Mouse (Mus musculus) heart, adult 18-20 months (tissue): Measurements from ENCODE around the gene Tspan7. TPM values are rescaled to one million over a fixed set of nuclear protein-coding genes. Genes with fewer than 3 reads are reported as not detected.

ENCODE experiments used
- DNase-seq, 2 experiments: peaks; one replicate each; pipeline ENCODE4 v3.0.0; 2021 to 2022; ENCODE audit warnings: mixed read lengths in 1 of 2
- long read RNA-seq, 2 experiments: library from polyadenylated mRNA; stranded (forward); transcript quantifications; one replicate each; pipeline ENCODE4 v2.0.0; 2021
- total RNA-seq, 2 experiments: library from RNA; stranded (reverse); gene quantifications; 2 replicates each; pipeline ENCODE4 v1.2.3; 2021

Gene Tspan7
- 100 to 1,000 TPM; 126 to 137 TPM for total RNA-seq
- long read RNA-seq, experiment 1, transcript Tspan7-201 (8 exons, 1,733 nt), result major isoform, 86 of 103 reads
- long read RNA-seq, experiment 1, partial matches to known transcripts, result 14 of 103 reads
- long read RNA-seq, experiment 1, other reads (novel, unspliced or antisense), result 3 of 103 reads
- long read RNA-seq, experiment 2, transcript Tspan7-201 (8 exons, 1,733 nt), result major isoform, 37 of 46 reads
- long read RNA-seq, experiment 2, partial matches to known transcripts, result 3 of 46 reads
- long read RNA-seq, experiment 2, other reads (novel, unspliced or antisense), result 6 of 46 reads

DNA sequence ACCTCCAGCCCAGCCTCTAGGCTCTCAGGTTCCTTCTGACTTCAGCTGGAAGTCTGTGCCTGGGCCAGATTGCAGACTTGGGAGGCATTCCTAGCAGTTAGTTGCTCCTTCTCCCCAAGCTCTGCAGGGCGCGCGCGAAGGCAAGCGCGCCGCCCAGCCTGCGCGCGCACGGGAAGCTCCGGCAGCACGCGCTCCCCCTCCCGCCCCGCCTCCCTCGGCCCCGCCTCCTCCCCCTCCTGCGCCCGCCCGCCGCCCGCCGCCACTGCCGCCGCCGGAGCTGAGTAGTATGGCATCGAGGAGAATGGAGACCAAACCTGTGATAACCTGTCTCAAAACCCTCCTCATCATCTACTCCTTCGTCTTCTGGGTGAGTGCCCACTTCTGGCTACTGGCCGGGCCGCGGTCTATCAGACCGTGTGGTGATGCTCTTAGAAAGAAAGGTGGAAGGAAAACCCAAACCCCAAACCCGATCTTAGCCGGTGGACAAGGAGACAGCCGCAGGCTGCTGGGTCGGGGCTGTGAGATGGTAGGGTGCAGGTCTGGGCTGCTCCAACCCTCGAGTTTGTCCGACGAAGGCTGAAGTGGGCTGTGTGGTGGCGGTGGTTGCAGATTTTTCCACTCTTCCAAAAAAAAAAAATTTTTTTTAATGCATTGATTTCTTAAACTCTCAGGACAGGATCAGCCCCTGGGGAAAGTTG lies at the start of gene Tspan7:
Tspan7 (plus strand) TSS at position 287 of the 698 bp plus-strand sequence.
- DNase-seq, result peak; percentile 52 to 57

DNA sequence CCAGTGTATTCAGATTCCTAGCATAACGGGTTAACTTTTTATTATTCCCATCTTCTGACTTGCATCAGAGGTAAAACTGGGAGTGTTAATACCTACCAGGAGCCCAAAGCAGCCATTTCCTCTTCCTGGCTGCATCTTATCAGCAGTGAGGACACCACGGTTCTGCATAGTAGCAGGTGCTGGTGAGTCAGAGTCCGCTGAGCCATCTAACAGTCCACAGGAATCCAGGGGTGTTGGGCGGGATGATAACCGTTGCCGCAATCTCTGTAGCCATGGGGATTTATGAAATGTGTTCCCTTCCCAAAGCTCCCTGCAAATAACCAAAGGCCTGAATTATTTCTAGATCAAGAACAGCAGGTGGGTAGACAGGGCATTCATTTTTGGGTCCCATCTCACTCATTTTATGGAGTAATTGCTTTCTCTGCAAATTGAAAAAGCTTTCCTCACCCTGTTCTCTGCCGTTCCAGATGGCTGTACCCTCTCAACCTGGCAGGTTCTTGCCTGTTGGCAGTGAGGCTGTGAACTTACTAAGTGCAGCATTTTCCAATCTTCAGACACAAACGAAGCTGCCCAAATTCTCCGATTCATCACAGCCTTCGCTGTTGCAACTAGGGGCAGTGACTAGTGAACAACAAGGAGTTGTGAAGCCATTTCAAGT lies 35.5 kb upstream of the Tspan7 start:
- DNase-seq, result no peak

DNA sequence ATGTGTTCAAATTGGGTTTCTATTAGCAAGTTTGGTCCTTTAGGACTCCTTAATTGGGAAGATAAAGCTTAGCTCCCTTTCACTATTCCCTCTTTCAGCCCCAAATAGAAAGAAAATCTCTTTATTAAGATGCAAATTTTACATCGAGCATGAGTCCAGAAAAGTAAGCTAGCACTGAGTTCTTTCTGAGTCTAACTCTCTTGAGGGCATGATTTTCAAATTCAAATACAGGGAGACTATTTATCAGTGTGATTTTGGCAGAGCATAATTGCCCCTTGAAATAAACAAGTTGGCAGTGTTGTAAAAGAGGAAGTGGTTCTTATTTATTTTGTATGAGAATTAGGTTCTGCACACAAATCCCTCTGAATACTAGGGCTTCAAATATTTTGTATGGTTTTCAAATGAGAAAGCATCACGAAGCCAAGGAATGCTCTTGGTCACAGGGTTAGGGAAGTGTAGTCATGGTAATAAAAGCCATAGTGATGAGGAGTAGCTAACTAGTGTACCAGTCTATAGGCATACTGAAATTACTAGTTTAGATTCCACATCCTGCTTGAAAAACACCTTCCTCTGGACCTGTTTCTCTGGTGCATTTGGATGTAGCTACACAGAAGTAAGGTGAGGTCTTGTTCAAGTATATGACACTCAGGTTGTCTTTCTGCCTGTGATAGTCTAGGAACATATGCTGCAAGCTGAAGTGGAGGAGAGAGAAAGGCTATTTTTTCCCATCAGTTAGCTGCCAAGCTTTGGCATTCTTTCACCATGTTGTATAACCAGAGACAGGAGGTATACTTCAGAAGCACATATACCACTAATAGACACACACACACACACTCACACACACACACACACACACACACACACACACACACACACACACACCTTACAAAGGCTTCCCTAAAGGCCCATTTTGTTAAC lies 34.6 kb upstream of the Tspan7 start:
- DNase-seq, result peak; percentile 1 to 8

DNA sequence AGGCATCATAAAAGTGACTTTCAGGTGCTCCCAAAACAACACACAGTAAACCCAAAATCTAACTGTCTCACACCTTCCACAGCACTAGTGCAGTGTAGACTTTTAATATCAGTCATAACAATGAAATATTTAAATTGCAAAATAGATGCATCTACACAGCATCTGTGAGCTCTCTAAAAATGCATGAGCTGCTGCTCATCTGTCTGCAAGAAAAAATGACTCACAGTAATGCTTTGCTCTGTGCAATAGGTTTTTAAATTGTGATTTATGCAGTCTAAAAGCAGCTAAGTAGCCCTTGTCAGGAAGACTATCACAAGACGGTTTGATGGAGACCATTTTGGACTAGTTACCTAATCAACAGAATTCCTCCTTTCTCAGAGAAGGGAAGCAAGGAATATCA lies 31.2 kb upstream of the Tspan7 start:
- DNase-seq, result no peak

DNA sequence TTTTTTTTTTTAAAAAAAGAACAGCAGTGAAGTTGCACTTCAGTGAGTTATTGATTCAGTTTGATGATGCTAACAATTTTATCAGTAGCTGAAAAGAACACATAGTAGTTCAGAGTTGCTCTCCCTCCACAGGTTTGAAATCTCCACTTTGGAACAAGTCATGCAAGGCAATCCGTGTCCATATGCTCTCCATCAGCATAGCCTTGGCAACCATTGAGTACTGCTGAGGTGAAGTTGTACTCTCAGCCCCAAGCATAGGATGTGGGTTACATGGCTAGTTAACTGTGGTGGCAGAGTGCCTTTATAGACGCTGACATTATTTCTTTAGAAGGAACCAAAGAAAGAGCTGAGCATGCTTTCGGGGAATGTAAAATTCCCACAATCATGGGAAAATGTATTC lies 27.7 kb upstream of the Tspan7 start:
- DNase-seq, result no peak

DNA sequence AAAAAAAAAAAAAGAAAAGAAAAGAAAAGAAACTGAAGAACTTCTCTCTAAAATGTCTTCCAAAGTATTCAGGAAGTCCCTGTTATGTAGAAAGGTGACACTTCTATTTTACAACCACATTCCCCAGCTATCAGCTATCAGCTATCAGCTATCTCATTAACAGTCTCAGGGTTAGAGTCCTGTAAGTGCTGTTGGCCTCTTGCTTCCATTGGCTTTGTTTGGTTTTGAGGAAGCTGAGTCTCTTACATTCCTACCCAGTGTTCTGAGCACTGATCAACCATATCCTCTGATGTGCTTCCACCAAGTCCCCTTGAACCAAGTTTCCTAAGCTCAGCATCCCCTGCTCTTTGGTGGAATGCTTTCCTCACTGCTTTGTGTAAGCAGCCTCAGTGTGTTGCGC lies 7.9 kb upstream of the Tspan7 start:
- DNase-seq, result no peak

DNA sequence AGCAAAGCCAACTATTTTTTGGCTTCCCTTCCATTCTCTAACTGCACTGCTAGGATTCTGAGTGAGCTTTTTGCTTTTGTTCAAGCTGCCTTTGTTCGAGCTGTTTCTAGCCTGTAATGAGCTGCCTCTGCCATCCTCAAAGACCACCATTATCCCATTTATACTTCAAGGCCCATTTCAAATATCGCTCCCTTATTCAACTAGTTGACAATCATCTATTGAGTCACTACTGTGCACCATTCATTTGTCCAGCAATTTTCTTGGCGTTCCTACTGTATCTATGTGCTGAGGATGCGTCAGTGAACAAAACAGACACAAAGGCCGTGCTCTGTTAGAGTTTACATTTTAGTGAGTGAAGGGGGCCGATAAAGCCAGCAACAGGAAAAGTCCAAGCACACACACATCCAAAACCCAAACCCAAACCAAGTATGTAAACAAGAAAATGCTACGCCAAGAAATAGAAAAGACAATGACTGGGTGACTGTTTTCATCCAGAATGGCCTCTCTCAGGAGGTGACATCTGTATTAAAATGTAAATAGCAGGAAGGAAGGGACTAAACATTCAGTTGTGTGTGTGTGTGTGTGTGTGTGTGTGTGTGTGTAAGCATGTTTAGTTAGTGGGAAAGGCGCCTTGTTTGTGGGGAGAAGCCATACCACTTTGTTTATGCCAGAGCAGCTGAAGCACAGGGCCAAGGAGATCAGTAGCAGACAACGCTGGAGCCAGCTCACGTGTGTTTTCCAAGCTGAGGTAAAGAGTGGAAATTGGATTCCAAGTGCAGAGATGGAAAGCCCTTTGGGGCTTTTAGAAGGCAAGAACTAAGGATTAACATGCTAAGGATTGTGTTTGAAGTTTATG lies 5.7 kb upstream of the Tspan7 start:
- DNase-seq, result no peak

DNA sequence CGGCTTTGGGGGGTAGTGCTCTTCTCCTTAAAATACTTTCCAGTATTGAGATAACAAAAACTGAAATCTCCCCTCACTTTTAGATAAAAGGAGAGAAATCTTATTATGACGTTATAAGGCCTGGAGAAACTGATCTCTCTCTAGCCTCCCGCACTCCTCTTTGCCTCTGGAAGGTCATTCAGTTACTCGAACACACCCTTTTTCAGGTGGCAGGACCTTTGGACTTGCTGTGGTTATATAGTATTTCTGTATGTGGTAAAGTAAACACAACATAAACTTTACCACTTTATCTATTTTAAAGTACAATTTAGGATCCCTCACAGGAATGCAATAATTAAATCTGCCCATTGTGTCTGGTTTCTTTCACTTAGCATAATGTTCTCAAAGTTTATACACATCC lies 5.0 kb upstream of the Tspan7 start:
- DNase-seq, result no peak

DNA sequence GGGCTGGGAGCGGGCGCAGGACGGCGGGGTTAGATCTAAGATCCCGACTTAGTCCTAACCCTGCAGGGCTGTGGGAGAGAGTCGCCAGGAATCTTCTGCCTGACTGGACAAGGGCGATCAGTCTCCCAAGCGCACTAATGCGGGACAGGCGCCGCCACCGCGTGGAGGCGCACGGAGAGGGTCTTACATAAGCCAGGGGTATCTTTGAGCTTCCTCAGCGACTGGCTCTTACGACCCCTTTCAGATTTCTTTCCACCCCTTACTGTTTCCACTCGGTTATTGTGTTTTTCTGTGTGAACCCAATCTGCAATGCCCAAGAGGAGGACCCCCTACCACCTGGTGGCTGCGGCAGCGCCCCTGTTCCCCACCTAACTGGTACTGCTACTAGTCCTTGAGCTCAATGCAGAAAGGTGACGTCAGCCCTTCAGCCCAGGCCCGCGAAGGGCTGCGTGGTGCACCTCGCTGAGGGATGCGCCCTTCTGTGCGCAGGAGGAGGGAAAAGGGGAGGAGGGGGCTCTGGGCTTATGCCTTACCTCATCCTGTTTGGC lies 780 bp downstream of the Tspan7 start:
- DNase-seq, result peak; percentile 33 to 44

DNA sequence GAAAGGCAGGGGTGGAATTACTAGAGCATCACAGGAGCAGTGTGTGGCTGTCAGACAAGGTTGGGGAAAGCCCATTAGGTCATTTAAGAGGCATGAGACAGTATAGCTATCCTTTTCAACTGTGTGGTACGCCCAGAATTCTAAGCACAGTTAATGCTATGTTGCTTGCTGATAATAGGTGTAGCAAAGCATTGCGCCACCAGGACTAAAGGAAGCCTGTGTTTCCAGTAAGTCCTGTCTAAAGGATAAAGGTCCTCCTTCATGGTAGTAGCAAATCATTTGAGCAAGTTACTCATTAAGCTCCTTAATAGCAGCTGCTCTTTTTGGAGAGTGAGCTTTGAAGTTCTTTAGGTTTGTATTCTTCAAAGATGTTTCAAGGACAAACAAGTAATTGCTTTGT lies 13.6 kb downstream of the Tspan7 start:
- DNase-seq, result no peak

DNA sequence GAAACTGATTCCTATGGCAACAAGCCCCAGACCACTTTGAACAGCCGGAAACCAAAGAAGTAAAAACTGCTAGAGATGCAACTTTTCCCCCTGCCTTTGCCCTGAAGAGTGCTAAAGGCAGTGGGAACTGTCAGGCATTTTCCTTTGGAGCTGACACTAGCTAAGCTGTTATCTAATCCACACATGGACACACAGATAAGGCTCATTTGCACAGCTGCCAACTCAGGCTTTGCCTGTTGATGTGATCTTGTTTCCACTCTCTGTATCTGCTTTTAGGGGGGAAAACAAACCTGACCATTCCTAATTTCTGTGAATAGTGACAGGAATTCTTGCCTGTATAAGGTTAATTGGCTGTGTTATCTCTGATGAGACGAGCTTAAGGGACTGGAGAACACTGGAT lies 17.7 kb downstream of the Tspan7 start:
- DNase-seq, result peak in 1 of 2 experiments; percentile 16

DNA sequence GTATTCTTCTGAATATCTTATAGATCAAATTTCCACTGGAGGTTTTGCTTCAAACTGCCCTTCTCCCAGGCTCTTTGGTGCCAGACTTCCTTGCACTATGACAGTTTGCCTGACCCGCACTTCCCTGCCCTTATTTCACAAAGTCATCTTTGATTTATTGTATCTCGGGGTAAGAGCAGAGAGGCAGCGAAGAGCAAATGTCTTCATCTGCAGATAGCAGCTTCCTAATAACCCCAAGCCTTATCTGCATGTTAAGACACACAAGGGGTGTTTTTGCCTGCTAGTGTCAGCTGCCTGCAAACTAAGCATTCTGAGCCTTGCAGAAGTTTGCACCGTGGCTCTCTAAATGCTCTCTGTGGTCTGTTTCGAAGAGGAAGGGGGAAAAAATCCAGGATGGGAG lies 29.5 kb downstream of the Tspan7 start:
- no peak for DNase-seq

DNA sequence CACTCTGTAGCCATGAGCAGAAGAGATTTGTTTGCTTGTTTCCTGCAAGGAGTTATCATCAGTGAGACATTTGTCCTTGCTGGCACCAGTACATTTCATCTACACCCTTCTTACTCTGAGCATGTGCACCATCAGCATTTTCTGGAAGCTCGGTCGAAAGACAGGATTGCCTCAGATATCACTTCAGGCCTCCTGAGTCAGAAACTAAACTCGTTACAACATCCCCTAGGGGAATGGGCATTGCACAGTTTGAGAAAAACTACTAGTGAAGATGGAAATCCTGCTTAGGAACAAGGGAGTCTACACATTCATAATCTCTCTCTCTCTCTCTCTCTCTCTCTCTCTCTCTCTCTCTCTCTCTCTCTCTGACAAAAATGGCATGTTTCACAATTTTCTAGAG lies 30.0 kb downstream of the Tspan7 start:
- no peak for DNase-seq

DNA sequence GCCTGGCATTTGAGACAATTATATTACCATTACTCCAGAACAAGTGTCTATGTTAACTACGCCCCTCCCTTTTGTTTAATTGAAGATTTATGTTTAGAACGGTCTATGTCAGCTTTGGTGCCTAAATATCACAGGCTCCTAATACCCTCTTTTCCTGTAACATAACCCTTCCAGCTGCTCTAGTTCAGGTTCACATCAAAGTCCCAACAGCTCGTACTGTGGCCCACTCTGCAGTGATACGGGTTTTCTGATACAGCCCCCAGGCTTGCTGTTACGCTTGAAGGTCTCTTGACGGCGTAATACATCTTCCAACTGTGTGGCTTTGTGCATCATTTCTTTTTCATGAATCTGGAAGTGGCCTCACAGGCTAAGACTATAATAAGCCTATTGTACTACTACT lies 31.5 kb downstream of the Tspan7 start:
- no peak for DNase-seq

DNA sequence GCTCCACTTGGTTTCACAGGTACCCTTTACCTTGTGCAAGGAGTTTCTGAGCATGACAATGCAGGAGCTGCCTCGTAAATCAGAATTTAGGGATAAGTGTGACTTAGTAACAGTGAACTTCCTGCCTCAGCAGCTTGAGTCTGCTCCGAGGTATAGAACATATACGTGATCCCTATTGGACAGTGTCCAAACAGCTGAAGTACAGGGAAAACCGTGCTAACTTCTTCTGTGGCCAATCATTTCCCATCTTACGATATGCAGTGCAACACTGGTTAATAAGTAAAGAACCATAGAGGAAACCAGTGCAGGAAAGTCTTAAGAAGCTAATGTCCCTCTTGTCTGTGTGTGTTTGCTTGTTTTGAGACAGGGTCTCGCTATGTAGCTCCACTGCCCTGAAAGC lies 32.0 kb downstream of the Tspan7 start:
- no peak for DNase-seq

DNA sequence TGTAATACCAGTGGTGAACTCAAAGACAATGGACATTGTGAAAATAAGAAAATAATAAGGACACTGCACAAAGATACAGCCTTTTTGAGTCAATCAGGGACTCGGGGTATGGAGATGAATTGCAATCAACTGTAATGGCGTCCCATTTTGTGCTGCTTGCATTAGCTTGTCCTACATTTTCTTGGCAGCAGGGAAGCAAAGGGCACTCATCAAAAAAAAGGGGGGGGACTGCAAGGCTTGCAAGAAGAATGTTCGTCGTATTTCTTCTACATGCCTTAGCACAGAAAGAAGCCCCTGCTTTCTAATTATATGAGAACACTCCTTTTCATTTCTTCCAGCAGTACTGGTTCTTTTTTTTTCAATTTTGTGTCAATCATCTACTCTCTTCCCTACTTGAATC lies 32.8 kb downstream of the Tspan7 start:
- no peak for DNase-seq

DNA sequence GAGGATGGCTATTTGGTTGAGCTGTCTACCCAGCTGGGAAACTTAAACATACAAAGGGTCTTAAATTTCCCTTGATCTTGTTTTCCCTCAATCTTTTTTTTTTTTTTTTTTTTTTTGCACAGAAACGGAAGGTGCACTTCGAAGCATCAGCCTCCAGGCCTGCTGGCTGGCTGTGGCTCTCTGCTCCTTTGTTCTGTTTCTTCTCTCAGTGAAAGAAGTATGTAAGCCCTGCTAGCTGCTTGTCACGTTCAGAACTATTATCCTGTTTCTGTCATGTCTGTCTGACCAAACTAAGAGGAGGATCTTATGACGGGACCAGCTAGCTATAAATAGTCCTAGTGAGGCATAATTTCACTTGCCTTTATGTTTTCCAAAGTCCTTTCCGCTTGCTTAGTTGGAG lies 33.6 kb downstream of the Tspan7 start:
- DNase-seq, result no peak

DNA sequence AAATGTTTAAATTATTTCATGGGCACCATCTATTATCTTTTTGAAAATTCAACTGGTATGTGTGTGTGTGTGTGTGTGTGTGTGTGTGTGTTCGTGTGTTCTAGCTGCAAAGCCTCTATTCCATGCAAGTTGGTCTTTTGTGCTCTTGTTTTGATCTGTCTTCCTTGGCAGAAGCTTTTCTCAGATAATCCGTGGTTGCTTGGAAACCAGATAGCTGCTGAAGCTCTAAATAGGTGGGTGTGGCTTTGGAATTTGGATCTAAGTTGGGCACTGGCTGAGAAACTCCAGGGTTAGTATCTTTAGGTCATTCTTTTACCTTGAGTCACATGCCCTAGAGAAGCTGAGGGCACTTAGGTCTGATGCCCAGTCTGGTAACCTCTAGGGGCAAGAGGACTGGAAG lies 50.5 kb downstream of the Tspan7 start:
- peak; percentile 17 to 34 for DNase-seq

DNA sequence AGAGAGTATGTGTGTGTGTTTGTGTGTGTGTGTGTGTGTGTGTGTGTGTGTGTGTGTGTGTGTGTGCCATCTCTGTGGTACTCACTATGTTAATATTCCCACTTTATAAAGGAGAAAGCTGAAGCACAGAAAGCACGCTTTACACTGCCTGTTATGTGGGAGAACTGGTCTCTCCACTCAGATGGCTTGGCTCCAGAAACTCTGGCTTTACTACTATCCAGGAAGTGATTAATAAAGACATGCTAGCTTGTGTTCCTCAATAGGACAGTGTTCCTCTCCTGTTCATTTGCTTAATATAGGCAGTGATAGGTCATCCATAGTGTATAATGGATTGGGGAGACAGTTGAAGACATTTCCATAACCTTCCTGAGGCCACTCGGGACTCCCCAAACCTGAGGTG lies 54.1 kb downstream of the Tspan7 start:
- DNase-seq, result no peak

DNA sequence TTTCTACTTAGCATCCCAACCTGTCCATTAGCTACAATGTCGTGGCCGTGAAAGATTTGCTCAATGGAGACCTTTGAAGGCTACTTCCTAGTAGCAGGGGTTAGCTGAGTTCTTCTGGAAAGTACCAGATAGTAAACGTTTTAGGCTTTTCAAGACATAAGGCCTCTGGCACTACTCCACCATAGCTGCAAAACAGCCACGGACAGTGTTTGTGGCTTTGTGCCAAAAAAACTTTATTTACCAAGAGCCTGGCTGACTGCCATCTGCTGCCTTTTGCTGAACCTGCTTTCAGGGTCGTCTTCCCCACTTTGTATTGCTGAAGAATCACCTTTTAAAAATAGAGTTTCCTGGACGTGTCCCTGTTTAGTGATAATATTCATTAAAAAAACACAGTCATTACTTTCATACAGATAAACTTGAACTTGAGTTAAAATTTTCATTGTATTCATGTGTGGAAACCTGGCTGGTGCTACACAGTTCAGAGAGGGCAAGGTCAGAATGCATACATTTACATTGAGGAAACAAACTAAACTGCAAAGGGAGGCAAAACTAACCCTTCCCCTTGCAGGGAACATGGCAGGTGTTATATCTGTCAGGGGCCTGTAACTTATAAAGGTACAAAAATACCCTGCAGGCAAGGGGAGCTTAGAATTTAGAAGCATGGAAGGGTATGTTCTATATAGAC lies 54.7 kb downstream of the Tspan7 start:
- DNase-seq, result no peak

DNA sequence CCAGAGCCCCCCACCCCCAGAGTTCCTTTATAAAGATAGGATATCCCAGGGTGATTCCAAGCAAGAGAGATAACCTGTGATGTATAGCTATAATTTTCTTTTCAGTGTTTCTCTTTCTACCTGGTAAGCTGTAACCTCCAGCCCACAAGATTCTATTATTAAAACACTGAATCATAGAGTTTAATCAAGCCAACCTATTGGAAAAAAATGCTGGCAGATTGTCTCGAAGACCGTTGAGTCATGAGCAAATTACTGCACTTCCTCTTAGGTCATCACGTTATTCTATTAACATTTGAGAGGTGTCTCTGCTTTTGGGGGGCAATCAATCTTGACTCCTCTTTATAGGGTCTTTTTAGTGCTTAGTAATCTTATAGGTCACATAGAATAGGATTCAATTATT lies 61.9 kb downstream of the Tspan7 start:
- no peak for DNase-seq
